In the genomic region with DNA sequence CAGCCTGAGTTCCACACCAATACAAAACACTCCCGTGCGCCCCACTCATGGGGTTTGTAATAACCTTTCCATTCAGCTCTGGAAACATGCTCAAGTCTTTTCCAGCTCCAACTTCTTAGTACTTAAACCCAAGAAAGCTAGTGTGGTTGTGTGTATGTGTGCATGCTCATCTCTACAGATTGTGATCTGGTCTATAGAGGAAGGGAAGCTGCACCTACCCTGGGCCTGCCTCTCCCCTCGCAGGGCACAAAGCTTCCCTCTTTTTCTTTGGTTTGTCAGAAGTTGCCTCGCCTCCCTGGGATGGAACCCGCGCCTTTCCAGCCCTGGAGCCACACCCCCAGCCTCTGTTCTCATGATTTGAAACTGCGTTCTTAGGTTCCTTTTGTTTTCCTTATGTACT, we compare ENCODE assay signal across 15 mouse cellular contexts.
"Had no signal": no experiment of that assay in that cellular context is flagged by ENCODE, and none has a peak within 500 bp of the region (broad histone marks: within the 10 kb centered on the region; RNA-seq: fewer than 3 reads in every experiment).

No protein-coding gene starts in this region.

- H3K36me3 ChIP-seq: lung, embryonic 15.5 days; midbrain, embryonic 13.5 days; midbrain, embryonic 15.5 days; neural tube, embryonic 12.5 days; stomach, embryonic 15.5 days had no signal

- H3K4me3 ChIP-seq: lung, embryonic 15.5 days; megakaryocyte, embryonic 14.5 days; midbrain, embryonic 13.5 days; midbrain, embryonic 15.5 days; neural tube, embryonic 12.5 days; stomach, embryonic 15.5 days had no signal

- H3K9me3 ChIP-seq: lung, embryonic 15.5 days; megakaryocyte, embryonic 14.5 days; midbrain, embryonic 13.5 days; midbrain, embryonic 15.5 days; neural tube, embryonic 12.5 days; stomach, embryonic 15.5 days had no signal

- H3K4me2 ChIP-seq: lung, embryonic 15.5 days; midbrain, embryonic 11.5 days; midbrain, embryonic 13.5 days; midbrain, embryonic 15.5 days; neural tube, embryonic 12.5 days; stomach, embryonic 15.5 days had no signal

- H3K27ac ChIP-seq: lung, embryonic 15.5 days; macrophage; midbrain, embryonic 13.5 days; midbrain, embryonic 15.5 days; neural tube, embryonic 12.5 days; stomach, embryonic 15.5 days; stomach, postnatal 0 days had no signal

- ATAC-seq: lung, postnatal 0 days had no signal

- H3K4me1 ChIP-seq: lung, embryonic 15.5 days had no signal

- DNase-seq: lung, postnatal 14 days; lung, postnatal 36 days; right cerebral cortex, postnatal 14 days; thymus, adult 2 months; thymus, postnatal 25 days had no signal

- H3K9ac ChIP-seq: lung, embryonic 15.5 days; midbrain, embryonic 13.5 days; midbrain, embryonic 15.5 days; neural tube, embryonic 12.5 days; stomach, embryonic 15.5 days had no signal

- H3K27me3 ChIP-seq: lung, embryonic 15.5 days; megakaryocyte, embryonic 14.5 days; midbrain, embryonic 13.5 days; midbrain, embryonic 15.5 days; neural tube, embryonic 12.5 days; stomach, embryonic 15.5 days had no signal
